Mouse (Mus musculus) CH12.LX (cell line): ENCODE results near the gene Unc93b1. TPM values are rescaled to one million over a fixed set of nuclear protein-coding genes. Genes with fewer than 3 reads are reported as not detected.

Source experiments
- DNase-seq: peaks from one replicate; pipeline ENCODE4 v3.0.0-alpha.2; 2013; ENCODE audit errors: extremely low read depth
- H3K27ac ChIP-seq: 2 replicates; pipeline ENCODE4 v1.5.1; 2012; ENCODE audit warnings: low read depth, mild to moderate bottlenecking, control low read depth, moderate library complexity; ENCODE audit not compliant: insufficient read depth
- H3K27me3 ChIP-seq: replicated peaks from 2 replicates; pipeline ENCODE3; 2012; ENCODE audit warnings: inconsistent platforms
- H3K36me3 ChIP-seq, 2 experiments: replicated peaks in 1 of 2; 2 replicates each; pipeline versions ENCODE3 to v1.6.1; 2012; ENCODE audit warnings: inconsistent platforms in 1 of 2, low read length in 1 of 2, mild to moderate bottlenecking in 1 of 2, mixed read lengths in 1 of 2, moderate library complexity in 1 of 2; ENCODE audit not compliant: control insufficient read depth in 1 of 2, insufficient read depth in 1 of 2
- H3K4me1 ChIP-seq, 2 experiments: 2 replicates each; pipeline ENCODE4 v1.6.1; 2012; ENCODE audit warnings: inconsistent platforms in 1 of 2, moderate library complexity in 1 of 2; ENCODE audit not compliant: insufficient read depth in 2 of 2, control insufficient read depth in 1 of 2
- H3K4me2 ChIP-seq: 2 replicates; pipeline ENCODE4 v1.6.1; 2012; ENCODE audit warnings: low read depth, mild to moderate bottlenecking, control low read depth; ENCODE audit not compliant: poor library complexity, insufficient read depth, severe bottlenecking
- H3K4me3 ChIP-seq, 3 experiments: fragments of 150-350 bp in 1 of 3; sonication (generic) in 1 of 3; replicated peaks in 1 of 3; 2 replicates each; pipeline versions ENCODE3 to v1.5.1; 2011 to 2012; ENCODE audit warnings: low read depth in 2 of 3, low read length in 2 of 3, mild to moderate bottlenecking in 2 of 3, moderate library complexity in 2 of 3, control low read depth in 1 of 3, improper control_type of control experiment in 1 of 3, inconsistent platforms in 1 of 3, mixed read lengths in 1 of 3; ENCODE audit not compliant: poor library complexity in 1 of 3
- H3K79me2 ChIP-seq: replicated peaks from 2 replicates; pipeline ENCODE4 v1.6.1; 2012; ENCODE audit warnings: mild to moderate bottlenecking, moderate library complexity; ENCODE audit not compliant: control insufficient read depth, poor library complexity, insufficient read depth, severe bottlenecking; ENCODE audit errors: extremely low read depth
- H3K9ac ChIP-seq: 2 replicates; pipeline ENCODE4 v1.6.1; 2012; ENCODE audit warnings: low read depth, mild to moderate bottlenecking, control low read depth, moderate library complexity; ENCODE audit not compliant: insufficient read depth
- H3K9me3 ChIP-seq: replicated peaks from 2 replicates; pipeline ENCODE3; 2012; ENCODE audit warnings: low read length, inconsistent platforms, mixed read lengths
- CTCF ChIP-seq, 2 experiments: IDR thresholded peaks in 1 of 2; conservative IDR thresholded peaks in 1 of 2; 2 replicates each; pipeline ENCODE4 v1.5.1; 2011 to 2012; ENCODE audit warnings: low read depth in 2 of 2, low read length in 2 of 2, improper control_type of control experiment in 1 of 2, inconsistent platforms in 1 of 2, mild to moderate bottlenecking in 1 of 2, moderate library complexity in 1 of 2
- ELF1 ChIP-seq: IDR thresholded peaks from 2 replicates; pipeline ENCODE4 v1.6.1; 2014; ENCODE audit warnings: low read depth, mild to moderate bottlenecking, inconsistent platforms, low read length, improper control_type of control experiment
- EP300 ChIP-seq: IDR thresholded peaks from 2 replicates; pipeline ENCODE4 v1.6.1; 2011; ENCODE audit warnings: low read length, improper control_type of control experiment
- JUND ChIP-seq: conservative IDR thresholded peaks from 2 replicates; pipeline ENCODE4 v1.6.1; 2011; ENCODE audit warnings: low read depth, low read length, improper control_type of control experiment
- RAD21 ChIP-seq: IDR thresholded peaks from 2 replicates; pipeline ENCODE4 v1.6.1; 2011; ENCODE audit warnings: low read depth, mild to moderate bottlenecking, low read length, improper control_type of control experiment, moderate library complexity
- RCOR1 ChIP-seq: conservative IDR thresholded peaks from 2 replicates; pipeline ENCODE4 v1.6.1; 2012; ENCODE audit warnings: low read depth, mild to moderate bottlenecking, inconsistent platforms, low read length, improper control_type of control experiment
- SMC3 ChIP-seq: IDR thresholded peaks from 2 replicates; pipeline ENCODE4 v1.6.1; 2011; ENCODE audit warnings: low read depth, low read length, improper control_type of control experiment
- TCF12 ChIP-seq: IDR thresholded peaks from 2 replicates; pipeline ENCODE4 v1.6.1; 2014; ENCODE audit warnings: low read depth, mild to moderate bottlenecking, inconsistent platforms, low read length, improper control_type of control experiment
- UBTF ChIP-seq: IDR thresholded peaks from 2 replicates; pipeline ENCODE4 v1.6.1; 2012; ENCODE audit warnings: low read depth, mild to moderate bottlenecking, inconsistent platforms, low read length, improper control_type of control experiment, moderate library complexity
- USF2 ChIP-seq: conservative IDR thresholded peaks from 2 replicates; pipeline ENCODE4 v1.6.1; 2011; ENCODE audit warnings: low read depth, low read length, improper control_type of control experiment
- ZKSCAN1 ChIP-seq: IDR thresholded peaks from 2 replicates; pipeline ENCODE4 v1.6.1; 2012; ENCODE audit warnings: low read depth, inconsistent platforms, low read length, improper control_type of control experiment, borderline replicate concordance
- ZNF384 ChIP-seq: IDR thresholded peaks from 2 replicates; pipeline ENCODE4 v1.6.1; 2012; ENCODE audit warnings: low read depth, low read length, improper control_type of control experiment, inconsistent platforms
- dilution Hi-C: fragments of 300-500 bp; cut with MboI; formaldehyde crosslinking; loops from 2 replicates; pipeline ENCODE4 v1.14.3; 2020; ENCODE audit warnings: low sequenced_read_pairs; ENCODE audit not compliant: extremely low pct_unique_long_range_greater_than_20kb, extremely low pct_ligation_motif_present
- in situ Hi-C: fragments of 300-500 bp; cut with MboI; formaldehyde crosslinking; loops from 3 replicates; pipeline ENCODE4 v1.14.3; 2019; ENCODE audit warnings: low sequenced_read_pairs, low pct_ligation_motif_present, low pct_unique_long_range_greater_than_20kb, mixed read lengths
- polyA plus RNA-seq: library from polyadenylated mRNA; unstranded; fragments of >175 nt; gene quantifications from 2 replicates; pipeline ENCODE4 v1.2.1, GENCODE M21; 2012; ENCODE audit warnings: low read depth; ENCODE audit not compliant: insufficient read length
- total RNA-seq, 2 experiments: library from RNA; depleted of rRNA; stranded (reverse); fragments of 300-350 nt in 1 of 2; fragments of >200 nt in 1 of 2; gene quantifications; 2 replicates each; pipeline ENCODE4 v1.2.3; 2012 to 2014

Gene Unc93b1
- total and polyA plus RNA-seq, 3 experiments, result 82.3 to 117 (median 84.7) TPM

DNA sequence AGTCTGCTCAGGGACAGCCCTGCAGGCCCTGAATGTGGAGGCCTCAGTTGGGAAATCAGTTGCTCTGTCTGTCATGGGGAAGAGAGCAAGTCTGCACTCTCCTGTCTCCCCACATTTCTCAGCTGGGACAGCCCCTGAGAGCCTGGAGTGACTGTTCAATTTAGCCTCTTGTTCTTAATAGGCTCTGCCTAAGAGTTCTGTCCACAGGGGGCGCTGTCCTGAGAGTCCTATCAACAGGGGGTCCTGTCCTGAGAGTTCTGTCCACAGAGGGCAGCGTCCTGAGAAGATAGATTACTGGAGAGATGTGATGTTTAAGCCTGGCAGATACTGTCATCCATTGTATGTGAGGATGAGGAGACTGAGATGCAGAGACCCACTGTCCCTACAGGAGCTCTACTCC is 27.5 kb downstream of the Unc93b1 start:
- H3K4me3 ChIP-seq, result no peak overlapping the region
- dilution Hi-C loops (no loop called here), in situ Hi-C loops (no loop called here)
- peak; percentile 60 for DNase-seq
- no peaks in the 10 kb centered on the region for H3K79me2 ChIP-seq
- no peak overlapping the region for H3K9ac ChIP-seq
- no peak overlapping the region for H3K4me2 ChIP-seq
- H3K27me3 ChIP-seq, result no peaks in the 10 kb centered on the region
- no peaks in the 10 kb centered on the region for H3K36me3 ChIP-seq
- no peak overlapping the region for H3K27ac ChIP-seq
- H3K9me3 ChIP-seq, result no peaks in the 10 kb centered on the region
- H3K4me1 ChIP-seq, result peaks cover 0 to 17% of the 10 kb centered on the region in 2 experiments; a peak in 3 of 4 replicates
- TF ChIP-seq ELF1 (no peak), ZNF384 (no peak), UBTF (no peak), CTCF (conservative IDR thresholded peaks at IDR 0.05 in 1 of 2, IDR thresholded peaks at IDR 0.05 in 1 of 2; ENCODE audit: low read depth in 2 of 2, low read length in 2 of 2) (peak in 1 of 2 experiments; percentile 56; a peak in 3 of 4 replicates)

DNA sequence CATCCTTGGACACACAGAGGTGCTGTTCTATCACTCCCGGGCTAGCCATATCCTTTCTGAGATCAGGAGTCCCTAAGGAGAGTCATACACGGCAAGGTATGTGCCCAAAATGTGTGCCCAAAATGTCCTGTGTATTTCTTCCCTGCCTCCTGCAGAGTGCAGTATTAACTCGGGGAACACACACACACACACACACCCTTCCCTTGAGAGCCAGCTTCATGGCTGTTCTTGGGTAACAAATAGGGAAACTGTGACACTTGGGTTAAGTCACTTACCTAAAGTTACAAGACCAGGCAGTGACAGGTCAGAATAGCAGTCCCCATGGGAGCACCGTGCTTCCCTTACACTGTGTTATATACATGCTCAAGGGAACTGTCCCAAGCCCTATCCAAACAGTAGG is 29.0 kb downstream of the Unc93b1 start:
- no peak overlapping the region for H3K9ac ChIP-seq
- dilution Hi-C loops (no loop called here), in situ Hi-C loops (no loop called here)
- no peaks in the 10 kb centered on the region for H3K79me2 ChIP-seq
- H3K9me3 ChIP-seq, result no peaks in the 10 kb centered on the region
- peak; percentile 32 for DNase-seq
- no peak overlapping the region for H3K4me3 ChIP-seq
- H3K27me3 ChIP-seq, result peaks cover 2% of the 10 kb centered on the region
- H3K36me3 ChIP-seq, result no peaks in the 10 kb centered on the region
- no peak overlapping the region for H3K4me2 ChIP-seq
- H3K27ac ChIP-seq, result no peak overlapping the region
- TF ChIP-seq RCOR1 (no peak), EP300 (no peak), RAD21 (peak; percentile 62), TCF12 (no peak), USF2 (no peak), SMC3 (peak; percentile 40), ZKSCAN1 (no peak), CTCF (conservative IDR thresholded peaks at IDR 0.05 in 1 of 2, IDR thresholded peaks at IDR 0.05 in 1 of 2; ENCODE audit: low read depth in 2 of 2, low read length in 2 of 2) (peak in 1 of 2 experiments; percentile 55; a peak in 2 of 4 replicates)
- TF ChIP-seq, all 38 proteins: peak for 3
- H3K4me1 ChIP-seq, result peaks cover 0 to 17% of the 10 kb centered on the region in 2 experiments; a peak in 3 of 4 replicates

DNA sequence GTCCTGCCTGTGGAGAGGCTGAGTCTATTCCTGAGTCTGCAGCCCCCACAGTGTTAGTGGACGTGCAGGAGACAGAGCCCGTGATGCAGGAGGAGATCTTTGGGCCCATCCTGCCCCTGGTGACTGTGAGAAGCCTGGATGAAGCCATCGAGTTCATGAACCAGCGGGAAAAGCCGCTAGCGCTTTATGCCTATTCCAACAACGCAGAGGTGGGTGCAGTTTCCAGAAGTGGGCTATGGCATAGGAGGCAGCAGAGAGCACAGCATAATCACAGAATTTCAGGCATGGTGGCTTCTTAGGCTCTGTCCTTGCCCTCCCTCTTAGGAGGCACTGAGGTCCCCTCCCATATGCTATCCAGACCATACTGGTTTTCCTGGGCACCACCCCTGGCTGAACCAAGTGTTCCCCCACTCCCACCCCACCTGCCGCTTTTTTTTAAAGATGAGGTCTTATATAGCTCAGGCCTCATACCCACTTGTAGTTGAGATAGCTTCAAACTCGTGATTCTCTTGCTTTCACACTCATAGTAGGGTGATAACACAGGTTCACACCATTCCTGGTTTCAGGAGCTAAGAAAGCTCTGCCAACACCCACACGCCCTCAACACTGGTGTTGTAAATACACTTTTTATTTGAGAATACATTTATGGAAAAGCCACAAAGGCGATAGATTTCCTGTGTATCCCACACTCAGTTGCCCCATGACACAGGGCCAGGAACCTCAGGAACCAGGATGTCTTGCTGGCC is 31.5 kb downstream of the Unc93b1 start:
- no peaks in the 10 kb centered on the region for H3K9me3 ChIP-seq
- dilution Hi-C loops, result no loop called here
- no peak overlapping the region for H3K4me3 ChIP-seq
- no peak for DNase-seq
- in situ Hi-C loops, result no loop called here
- H3K4me2 ChIP-seq, result no peak overlapping the region
- H3K9ac ChIP-seq, result no peak overlapping the region
- no peaks in the 10 kb centered on the region for H3K36me3 ChIP-seq
- peaks cover 0 to 17% of the 10 kb centered on the region in 2 experiments; a peak in 3 of 4 replicates for H3K4me1 ChIP-seq
- TF ChIP-seq JUND, result no peak
- TF ChIP-seq CTCF (conservative IDR thresholded peaks at IDR 0.05 in 1 of 2, IDR thresholded peaks at IDR 0.05 in 1 of 2; ENCODE audit: low read depth in 2 of 2, low read length in 2 of 2), result peak in 1 of 2 experiments; percentile 24; a peak in 2 of 4 replicates
- H3K79me2 ChIP-seq, result no peaks in the 10 kb centered on the region
- H3K27ac ChIP-seq, result no peak overlapping the region
- peaks cover 4% of the 10 kb centered on the region for H3K27me3 ChIP-seq
